Mouse (Mus musculus) forebrain, embryonic 11.5 days (tissue): ENCODE data around the gene Card10. TPM values are rescaled to one million over a fixed set of nuclear protein-coding genes. Genes with fewer than 3 reads are reported as not detected.
A peak's percentile ranks its signal among the peaks of the same experiment; 100 is the strongest.

Experiments
- ATAC-seq: fragments of 200-750 bp; cut with Nextera tagmentation; replicated peaks from 2 replicates; pipeline ENCODE4 v1.8.0; 2017; ENCODE audit warnings: moderate TSS enrichment; ENCODE audit not compliant: low FRiP score
- DNase-seq: peaks from one replicate; pipeline ENCODE4 v3.0.0-alpha.2; 2017; ENCODE audit warnings: low spot score
- H3K27ac ChIP-seq: fragments of 300-500 bp; sonication (generic); 2 replicates; pipeline ENCODE4 v1.5.1; 2014; ENCODE audit warnings: low read depth, low read length
- H3K27me3 ChIP-seq: fragments of 300-500 bp; sonication (generic); 2 replicates; pipeline ENCODE4 v1.6.1; 2014; ENCODE audit warnings: mild to moderate bottlenecking, low read length, mixed read lengths; ENCODE audit not compliant: control insufficient read depth, insufficient read depth
- H3K36me3 ChIP-seq: fragments of 300-500 bp; sonication (generic); 2 replicates; pipeline ENCODE4 v1.6.1; 2014; ENCODE audit warnings: mild to moderate bottlenecking, low read length, moderate library complexity, mixed read lengths; ENCODE audit not compliant: control insufficient read depth, insufficient read depth
- H3K4me1 ChIP-seq: fragments of 300-500 bp; sonication (generic); replicated peaks from 2 replicates; pipeline ENCODE4 v1.6.1; 2014; ENCODE audit warnings: low read length, mixed read lengths; ENCODE audit not compliant: control insufficient read depth, insufficient read depth
- H3K4me2 ChIP-seq: fragments of 300-500 bp; sonication (generic); 2 replicates; pipeline ENCODE4 v1.6.1; 2014; ENCODE audit warnings: low read depth, mild to moderate bottlenecking, low read length, moderate library complexity, mixed read lengths; ENCODE audit not compliant: severe bottlenecking
- H3K4me3 ChIP-seq: fragments of 300-500 bp; sonication (generic); 2 replicates; pipeline ENCODE4 v1.5.1; 2014; ENCODE audit warnings: low read depth, low read length
- H3K9ac ChIP-seq: fragments of 300-500 bp; sonication (generic); 2 replicates; pipeline ENCODE4 v1.6.1; 2014; ENCODE audit warnings: low read length
- H3K9me3 ChIP-seq: fragments of 300-500 bp; sonication (generic); 2 replicates; pipeline ENCODE4 v1.6.1; 2016; ENCODE audit warnings: low read length, mixed read lengths; ENCODE audit not compliant: control insufficient read depth
- WGBS: fragments of 180-500 bp; shearing (Covaris S2); extraction: QIAGEN DNeasy Blood & Tissue Kit; methylation state at CpG from one replicate; pipeline ENCODE4 v1.1.7; 2014; 5-methylcytosine and 5-hydroxymethylcytosine counted together
- polyA plus RNA-seq: library from polyadenylated mRNA; unstranded; fragments of >200 nt; fragmentation: Nextera tagmentation; extraction: Ambion mirVana; gene quantifications from 2 replicates; pipeline ENCODE4 v1.2.1, GENCODE M21; 2014

The Card10 gene
- polyA plus RNA-seq, 1 experiment from 2014 or later = 2.3 TPM

GRCm38 (mm10) chr15:78752991-78753390 lies 49.9 kb downstream of the Card10 start:
- Histone ChIP-seq H3K9me3 (no peaks in the 10 kb centered on the region), H3K27ac (no peak overlapping the region), H3K27me3 (no peaks in the 10 kb centered on the region), H3K4me1 (no peaks in the 10 kb centered on the region), H3K4me2 (no peak overlapping the region), H3K9ac (no peak overlapping the region), H3K36me3 (no peaks in the 10 kb centered on the region; the same call in 1 of the 2 replicates), H3K4me3 (no peak overlapping the region)
- ATAC-seq (no peak), DNase-seq (no peak)

GRCm38 (mm10) chr15:78750608-78751350 lies 52.1 kb downstream of the Card10 start:
- ATAC-seq (no peak), DNase-seq (no peak)
- H3K27ac ChIP-seq = no peak overlapping the region
- WGBS = 64% methylated on average over 6 of the region's 6 CpGs
- H3K4me3 ChIP-seq = no peak overlapping the region
- no peaks in the 10 kb centered on the region for H3K4me1 ChIP-seq
- H3K4me2 ChIP-seq = no peak overlapping the region
- no peak overlapping the region for H3K9ac ChIP-seq
- no peaks in the 10 kb centered on the region for H3K9me3 ChIP-seq
- no peaks in the 10 kb centered on the region for H3K27me3 ChIP-seq
- H3K36me3 ChIP-seq = no peaks in the 10 kb centered on the region; the same call in 1 of the 2 replicates

- H3K9ac ChIP-seq = no peak overlapping the region
- H3K27me3 ChIP-seq = no peaks in the 10 kb centered on the region
- ATAC-seq = no peak
- H3K27ac ChIP-seq = no peak overlapping the region
- no peak overlapping the region for H3K4me3 ChIP-seq
- 64% methylated on average over 5 of the region's 5 CpGs for WGBS
- no peak for DNase-seq
- H3K4me1 ChIP-seq = no peaks in the 10 kb centered on the region
- H3K4me2 ChIP-seq = no peak overlapping the region
- no peaks in the 10 kb centered on the region for H3K9me3 ChIP-seq
- H3K36me3 ChIP-seq = no peaks in the 10 kb centered on the region; the same call in 1 of the 2 replicates
These were observed 53.0 kb downstream of the Card10 start for GRCm38 (mm10) chr15:78749855-78750254.

- no peak for ATAC-seq
- 3% methylated on average over 5 of the region's 5 CpGs for WGBS
- H3K27ac ChIP-seq = no peak overlapping the region
These were observed 58.6 kb downstream of the Card10 start for GRCm38 (mm10) chr15:78744206-78744605.

GRCm38 (mm10) chr15:78742831-78743230 lies 60.0 kb downstream of the Card10 start:
- DNase-seq (no peak), ATAC-seq (no peak)
- Histone ChIP-seq H3K27ac (no peak overlapping the region), H3K4me2 (no peak overlapping the region), H3K27me3 (no peaks in the 10 kb centered on the region), H3K4me3 (no peak overlapping the region), H3K9me3 (no peaks in the 10 kb centered on the region), H3K9ac (no peak overlapping the region), H3K36me3 (no peaks in the 10 kb centered on the region), H3K4me1 (no peaks in the 10 kb centered on the region)
- WGBS = 75% methylated on average over 6 of the region's 10 CpGs

More at GRCm38 (mm10) chr15:78744206-78744605, 58.6 kb downstream of the Card10 start:
- no peak overlapping the region for H3K9ac ChIP-seq
- no peaks in the 10 kb centered on the region for H3K4me1 ChIP-seq
- no peaks in the 10 kb centered on the region for H3K36me3 ChIP-seq
- DNase-seq = peak; percentile 94
- no peak overlapping the region for H3K4me3 ChIP-seq
- no peak overlapping the region for H3K4me2 ChIP-seq
- no peaks in the 10 kb centered on the region for H3K9me3 ChIP-seq
- no peaks in the 10 kb centered on the region for H3K27me3 ChIP-seq

- Histone ChIP-seq H3K36me3 (no peaks in the 10 kb centered on the region), H3K4me2 (no peak overlapping the region), H3K27me3 (no peaks in the 10 kb centered on the region), H3K4me1 (peaks cover 6% of the 10 kb centered on the region; the same call in 1 of the 2 replicates), H3K9ac (no peak overlapping the region), H3K27ac (no peak overlapping the region), H3K9me3 (no peaks in the 10 kb centered on the region), H3K4me3 (no peak overlapping the region)
- ATAC-seq (no peak), DNase-seq (no peak)
- 78% methylated on average over 12 of the region's 12 CpGs for WGBS
These were observed 62.2 kb downstream of the Card10 start for GRCm38 (mm10) chr15:78740662-78741061.

GRCm38 (mm10) chr15:78737146-78737545 lies 65.7 kb downstream of the Card10 start:
- no peak for DNase-seq
- no peaks in the 10 kb centered on the region for H3K36me3 ChIP-seq

GRCm38 (mm10) chr15:78736681-78737100 lies 66.2 kb downstream of the Card10 start:
- WGBS = 52% methylated on average over 7 of the region's 7 CpGs
- H3K36me3 ChIP-seq = no peaks in the 10 kb centered on the region
- H3K4me3 ChIP-seq = no peak overlapping the region
- H3K4me1 ChIP-seq = peaks cover 8% of the 10 kb centered on the region; the same call in 1 of the 2 replicates
- H3K9ac ChIP-seq = no peak overlapping the region
- no peak for DNase-seq
- H3K4me2 ChIP-seq = no peak overlapping the region
- no peak for ATAC-seq
- H3K27me3 ChIP-seq = no peaks in the 10 kb centered on the region
- no peak overlapping the region for H3K27ac ChIP-seq
- H3K9me3 ChIP-seq = no peaks in the 10 kb centered on the region

More at GRCm38 (mm10) chr15:78737146-78737545, 65.7 kb downstream of the Card10 start:
- Histone ChIP-seq H3K4me2 (no peak overlapping the region), H3K9ac (no peak overlapping the region), H3K9me3 (no peaks in the 10 kb centered on the region), H3K27ac (no peak overlapping the region), H3K4me3 (no peak overlapping the region), H3K27me3 (no peaks in the 10 kb centered on the region), H3K4me1 (peaks cover 8% of the 10 kb centered on the region; the same call in 1 of the 2 replicates)
- ATAC-seq = no peak
- WGBS = 73% methylated on average over 6 of the region's 6 CpGs

- H3K27me3 ChIP-seq = no peaks in the 10 kb centered on the region
- no peak overlapping the region for H3K9ac ChIP-seq
- DNase-seq = no peak
- no peak overlapping the region for H3K4me3 ChIP-seq
- 65% methylated on average over 3 of the region's 3 CpGs for WGBS
- ATAC-seq = no peak
- H3K27ac ChIP-seq = no peak overlapping the region
- no peaks in the 10 kb centered on the region for H3K36me3 ChIP-seq
- no peak overlapping the region for H3K4me2 ChIP-seq
- peaks cover 8% of the 10 kb centered on the region; the same call in 1 of the 2 replicates for H3K4me1 ChIP-seq
- H3K9me3 ChIP-seq = no peaks in the 10 kb centered on the region
These were observed 66.7 kb downstream of the Card10 start for GRCm38 (mm10) chr15:78736181-78736579.
